Mouse (Mus musculus): ENCODE data around the gene Tent4a.

DNA sequence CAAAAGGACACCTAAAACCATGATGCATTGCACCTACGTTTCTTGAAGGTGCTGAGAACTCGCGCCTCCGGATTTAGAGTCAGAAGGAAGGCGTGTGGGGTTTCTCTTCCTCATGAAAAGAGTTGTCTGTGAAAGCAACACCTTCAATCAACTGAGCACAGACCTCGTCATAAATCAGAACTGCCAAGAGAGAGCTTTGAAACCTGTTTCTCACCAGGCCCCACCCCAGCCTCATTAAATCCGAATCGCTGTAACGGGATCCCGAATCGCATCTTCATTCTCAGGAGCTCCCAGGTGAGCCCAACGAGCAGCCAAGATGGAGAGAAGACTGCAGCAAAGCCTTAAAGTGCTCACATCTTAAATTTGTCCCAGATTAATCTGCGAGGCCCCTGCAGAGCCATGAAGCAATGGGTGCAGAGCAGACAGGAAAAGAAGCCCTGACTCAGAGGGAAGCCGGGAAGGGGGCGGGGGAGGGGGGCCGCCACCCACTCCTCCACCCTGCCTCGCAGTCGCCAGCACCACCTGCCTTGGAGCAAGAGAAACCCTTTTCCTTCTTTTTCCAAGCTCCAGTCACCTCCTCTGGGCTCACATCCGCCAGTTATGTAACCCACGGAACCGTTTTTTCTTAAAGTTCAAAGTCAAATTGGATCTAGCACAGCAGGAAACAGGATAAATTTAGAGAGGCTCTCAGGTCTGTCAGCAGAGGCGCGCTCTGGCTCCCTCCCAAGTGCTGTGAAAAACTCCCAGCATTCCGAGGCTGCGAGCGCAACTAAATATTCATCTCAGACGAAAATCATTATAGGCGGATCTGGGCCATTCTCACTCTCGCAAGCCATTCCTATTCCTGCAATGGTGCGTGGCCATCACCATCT is 52.5 kb downstream of the Tent4a start:
- TF ChIP-seq GATA1 (IDR thresholded peaks at IDR 0.05; ENCODE audit: low read length) = no peak
- no peak for TF ChIP-seq TAL1 (IDR thresholded peaks at IDR 0.05; ENCODE audit: low read length)
